Mouse (Mus musculus): Measurements from ENCODE around the gene Frmd4b.

GRCm38 (mm10) chr6:97586606-97587005 is 30.7 kb downstream of the Frmd4b start:
- TF ChIP-seq CTCF (IDR thresholded peaks at IDR 0.05; ENCODE audit: control insufficient read depth, insufficient read depth, low read length): no peak
- TF ChIP-seq POLR2A (IDR thresholded peaks at IDR 0.05; ENCODE audit: borderline replicate concordance, control insufficient read depth, low read depth, low read length): no peak

Measured in bone marrow, adult 2 months (tissue).